Mouse (Mus musculus): ENCODE measurements around the gene Gnptg.

Gene Gnptg

DNA sequence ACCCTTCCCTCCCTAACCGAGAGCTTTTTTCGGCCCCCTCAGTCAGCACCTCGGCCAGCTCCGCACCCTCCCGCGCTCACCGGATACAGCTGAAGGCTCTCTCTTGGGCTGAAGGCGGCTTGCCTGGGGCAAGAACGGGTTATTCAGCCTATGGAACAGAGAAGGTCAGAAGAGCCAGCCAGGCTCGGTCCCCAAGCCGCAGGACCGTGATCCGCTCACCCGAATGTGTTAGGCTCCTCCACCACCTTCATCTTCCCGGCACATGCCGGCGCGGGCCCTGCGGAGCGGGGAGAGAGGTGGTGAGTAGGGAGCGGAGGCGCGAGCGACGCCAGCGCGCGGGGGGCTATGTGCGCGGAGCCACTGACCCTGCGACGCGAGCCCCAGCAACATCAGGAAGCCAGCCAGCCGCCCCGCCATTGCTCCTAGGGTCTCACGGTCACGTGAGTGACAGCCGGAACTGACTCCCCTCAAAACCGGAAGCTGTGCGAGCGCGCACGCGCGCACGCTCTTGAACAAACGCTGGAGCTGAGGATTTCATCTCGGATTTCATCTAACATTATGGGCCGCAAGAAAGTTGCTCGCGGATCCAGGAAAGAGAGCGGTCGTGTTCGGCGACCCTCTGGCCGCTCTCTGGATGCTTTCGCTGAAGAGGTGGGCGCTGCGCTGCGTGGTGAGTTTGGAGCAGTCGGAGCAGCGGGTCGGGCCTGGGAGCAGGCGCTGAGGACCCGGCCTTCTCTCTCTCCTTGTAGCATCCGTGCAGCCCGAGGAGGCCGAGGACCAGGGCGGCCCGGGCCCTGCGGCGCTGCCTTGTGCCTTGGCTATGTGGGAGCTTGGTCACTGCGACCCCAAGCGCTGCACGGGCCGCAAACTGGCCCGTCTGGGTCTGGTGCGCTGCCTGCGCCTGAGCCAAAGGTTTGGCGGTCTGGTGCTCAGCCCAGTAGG lies at the start of gene Gnptg, which contains the start of gene Tsr3:
Gene Gnptg, minus strand, starts transcription at position 430 of the 942 bp plus-strand sequence.
Gene Tsr3, plus strand, starts transcription at position 476 of the 942 bp plus-strand sequence.
- peak; percentile 98 for DNase-seq

DNA sequence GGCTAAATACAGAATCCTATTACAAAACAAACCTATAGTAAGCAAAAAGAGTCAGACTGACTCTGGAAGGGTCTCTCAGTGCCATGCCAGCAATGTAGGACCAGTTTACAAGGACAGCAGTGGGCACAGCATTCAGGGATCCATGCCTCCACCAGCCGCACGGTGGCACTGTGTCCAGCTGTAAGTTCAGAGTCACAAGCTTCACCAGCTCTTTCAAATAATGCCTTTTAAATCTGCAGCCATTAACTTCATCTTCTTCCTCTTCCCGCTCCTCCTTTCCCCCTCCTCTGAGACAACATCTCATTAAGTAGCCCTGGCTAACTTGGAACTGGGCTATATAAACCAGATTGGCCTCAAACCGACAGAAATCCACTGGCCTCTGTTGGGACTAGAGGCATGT lies 48.9 kb upstream of the Gnptg start:
- DNase-seq = peak; percentile 88

DNA sequence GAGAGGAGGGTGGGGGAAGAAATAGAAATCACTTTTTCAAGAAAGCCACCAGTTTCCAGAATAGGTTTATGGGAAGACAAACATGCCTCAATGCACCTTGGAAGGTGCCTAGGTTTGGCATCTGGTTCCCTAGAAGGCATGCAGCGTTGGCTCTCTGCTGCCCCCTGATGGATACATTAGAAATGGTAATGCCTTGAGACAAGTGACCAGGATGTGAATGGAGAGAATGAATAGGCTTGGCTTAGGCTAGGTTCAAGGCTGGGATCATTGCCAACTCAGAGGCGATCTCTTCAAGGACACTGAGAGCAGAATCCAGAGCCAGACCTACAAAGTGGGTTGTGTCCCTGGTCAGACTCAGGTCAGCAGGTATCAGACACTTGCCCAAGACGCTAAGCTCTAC lies 45.1 kb upstream of the Gnptg start:
- peak; percentile 84 for DNase-seq

DNA sequence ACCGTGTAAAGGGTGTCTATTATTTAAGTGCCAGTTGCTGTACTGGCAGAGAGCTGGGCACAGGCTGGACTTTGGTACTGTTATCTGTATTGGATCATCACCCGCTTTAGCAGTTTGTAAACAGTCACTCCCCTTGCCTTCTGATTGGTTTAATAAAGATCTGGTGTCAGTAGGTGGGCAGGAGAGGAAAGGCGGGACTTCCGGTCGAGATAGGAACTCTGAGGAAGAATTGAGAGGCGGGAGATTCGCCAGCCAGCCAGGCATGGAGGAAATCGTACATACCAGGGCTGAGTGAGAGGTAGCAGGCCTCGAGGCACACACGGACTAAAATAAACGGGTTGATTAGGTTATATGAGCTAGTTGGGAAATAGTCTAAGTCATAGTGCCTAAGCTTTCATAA lies 42.2 kb upstream of the Gnptg start:
- DNase-seq = peak; percentile 97

GRCm38 (mm10) chr17:25275833-25276232 lies 35.9 kb upstream of the Gnptg start:
- DNase-seq = peak; percentile 71

- no peak for DNase-seq
Measured at GRCm38 (mm10) chr17:25274571-25275346, 34.8 kb upstream of the Gnptg start, which contains the start of gene Ube2i. Gene Ube2i, minus strand, starts transcription at chr17:25274622.

DNA sequence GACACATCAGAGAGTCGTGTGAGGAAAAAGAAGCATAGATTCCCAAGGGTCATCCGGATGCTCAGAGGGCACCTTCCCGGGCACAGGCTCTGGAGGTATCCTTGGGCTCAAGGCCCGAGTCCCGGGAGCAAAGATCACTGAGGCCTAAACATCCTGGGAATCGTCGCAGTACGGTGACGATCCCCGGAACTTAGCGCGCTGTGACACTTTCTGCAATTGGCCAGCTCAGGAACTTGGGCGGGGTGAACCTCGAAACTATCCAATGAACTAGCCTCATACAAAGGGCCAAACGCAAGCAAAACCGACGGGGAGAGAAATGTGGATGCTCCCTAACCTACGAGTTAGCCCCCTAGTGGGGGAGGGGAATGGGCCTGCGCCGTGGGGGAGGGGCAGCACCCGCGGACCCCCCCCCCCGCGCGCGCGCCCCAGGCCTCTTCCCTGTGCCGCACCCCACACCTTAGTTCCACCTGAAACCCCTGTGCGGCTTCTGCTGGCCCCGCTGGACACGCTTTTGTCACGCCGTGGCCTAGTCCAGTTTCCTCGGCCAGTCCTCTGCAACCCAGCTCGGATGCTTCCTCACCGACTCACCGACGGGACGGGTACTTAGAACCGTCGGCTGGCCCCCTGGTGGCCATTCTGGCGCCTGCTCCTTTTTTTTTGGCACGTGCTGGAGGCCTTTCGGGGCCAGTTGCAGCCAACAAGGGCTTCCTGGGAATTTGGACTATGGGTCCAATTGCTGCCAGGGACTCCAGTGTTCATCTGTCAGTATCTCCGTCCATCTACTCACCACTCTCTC lies 34.0 kb upstream of the Gnptg start:
- DNase-seq = peak; percentile 100

DNA sequence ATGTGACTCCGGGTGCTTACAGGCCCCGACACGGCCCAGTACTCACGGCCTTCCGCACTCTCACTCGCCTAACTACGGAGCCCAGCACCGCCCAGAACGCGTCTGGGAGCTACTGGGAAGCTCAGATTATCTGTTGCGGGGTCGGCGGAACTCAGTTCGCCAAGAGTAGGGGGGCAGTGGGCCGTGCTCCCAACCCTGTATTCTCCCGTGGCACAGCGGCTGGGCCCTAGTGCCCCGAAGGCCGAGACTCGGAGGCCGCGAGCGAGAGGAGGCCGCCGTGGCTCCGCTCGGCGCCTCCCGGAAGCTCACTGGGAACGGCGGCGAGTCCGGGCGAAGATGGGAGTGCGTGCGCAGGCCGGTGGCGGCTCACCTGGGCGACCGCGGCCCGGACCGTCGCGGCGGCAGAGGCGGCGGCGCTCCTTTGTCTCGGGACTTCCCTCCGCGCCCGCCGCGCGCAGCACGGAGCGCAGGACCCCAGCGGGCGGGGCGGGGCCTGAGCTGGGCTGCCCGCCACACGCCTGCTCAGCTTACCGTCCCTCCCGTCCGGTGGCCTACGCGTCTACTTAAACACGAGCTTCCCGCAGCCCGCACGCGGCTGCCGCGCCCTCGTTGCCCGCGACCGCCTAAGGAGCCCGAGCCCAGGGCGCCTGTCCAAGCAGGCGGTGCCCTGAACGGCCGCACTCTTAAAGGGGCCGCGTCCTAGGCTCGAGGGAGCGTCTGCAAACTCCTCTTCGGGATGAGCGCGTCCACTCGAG lies 33.2 kb upstream of the Gnptg start:
- DNase-seq = no peak

DNA sequence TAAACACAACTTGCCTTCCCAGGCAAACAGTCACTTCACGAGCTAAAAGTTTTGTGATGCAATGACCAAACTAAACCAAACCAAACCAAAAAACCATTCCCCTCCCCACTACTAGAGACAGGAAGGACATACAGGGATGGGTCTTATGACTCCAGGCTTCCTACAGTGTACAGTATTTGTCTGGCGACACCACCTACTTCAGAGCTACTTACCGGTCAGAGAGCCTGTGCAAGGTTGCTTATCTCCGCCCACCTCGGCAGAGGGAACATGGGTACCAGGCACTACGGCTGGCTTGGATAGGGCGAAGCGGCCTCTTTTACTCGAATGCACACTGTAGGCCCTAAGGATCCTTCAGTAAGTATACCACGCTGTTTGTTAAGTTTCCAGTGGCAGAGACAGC lies 32.4 kb upstream of the Gnptg start:
- DNase-seq = peak; percentile 85

DNA sequence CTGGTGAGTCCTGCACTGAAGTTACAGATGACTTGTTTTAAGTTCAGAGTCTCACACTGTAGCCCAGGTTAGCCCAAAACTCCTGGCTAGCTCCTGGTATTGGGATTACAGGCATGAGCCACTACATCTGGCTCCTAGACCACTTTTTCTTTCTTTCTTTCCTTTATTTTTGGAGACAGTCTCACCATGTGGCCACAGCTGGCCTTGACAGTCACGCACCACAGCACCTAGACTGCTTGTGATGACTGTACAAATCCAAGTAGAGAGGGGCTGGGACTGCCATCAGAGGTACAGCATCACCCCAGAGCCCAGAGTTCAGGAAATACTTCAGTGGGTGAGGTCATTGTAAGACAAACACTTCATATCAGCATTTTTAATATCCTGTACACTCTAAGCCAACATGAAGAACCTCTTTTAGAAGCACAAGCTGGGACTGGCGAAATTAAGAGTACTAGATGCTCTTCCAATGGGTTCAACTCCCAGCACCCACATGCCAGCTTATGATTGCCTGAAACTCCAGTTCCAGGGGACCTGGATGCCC lies 30.9 kb upstream of the Gnptg start:
- no peak for DNase-seq

GRCm38 (mm10) chr17:25264453-25264852 lies 24.5 kb upstream of the Gnptg start:
- DNase-seq = peak; percentile 97

DNA sequence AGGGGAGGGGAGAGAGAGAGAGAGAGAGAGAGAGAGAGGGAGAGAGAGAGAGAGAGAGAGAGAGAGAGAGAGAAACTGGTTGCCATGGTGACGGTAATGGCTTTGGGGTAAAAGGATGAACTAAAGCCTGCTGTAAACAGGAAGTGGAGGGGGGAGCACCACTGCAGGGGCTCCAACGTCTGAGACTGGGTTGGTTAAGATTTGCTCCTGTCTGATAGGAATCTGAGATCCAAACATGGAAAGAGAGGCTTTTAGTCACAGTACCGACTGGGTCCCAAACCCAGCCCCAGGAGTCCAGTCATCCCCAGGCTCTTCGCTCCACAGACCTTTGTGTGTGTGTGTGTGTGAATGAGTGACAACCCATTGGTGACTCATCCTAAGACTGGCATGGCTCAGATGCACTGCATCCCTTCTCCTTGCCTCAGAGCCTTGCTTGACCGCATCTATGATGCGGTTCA lies 17.9 kb upstream of the Gnptg start:
- DNase-seq = no peak

GRCm38 (mm10) chr17:25256140-25256754 lies 16.3 kb upstream of the Gnptg start, which contains the start of gene Baiap3:
Gene Baiap3, minus strand, starts transcription at chr17:25256364.
- DNase-seq = peak; percentile 86

- no peak for DNase-seq
Measured at GRCm38 (mm10) chr17:25255110-25255509, 15.2 kb upstream of the Gnptg start.

DNA sequence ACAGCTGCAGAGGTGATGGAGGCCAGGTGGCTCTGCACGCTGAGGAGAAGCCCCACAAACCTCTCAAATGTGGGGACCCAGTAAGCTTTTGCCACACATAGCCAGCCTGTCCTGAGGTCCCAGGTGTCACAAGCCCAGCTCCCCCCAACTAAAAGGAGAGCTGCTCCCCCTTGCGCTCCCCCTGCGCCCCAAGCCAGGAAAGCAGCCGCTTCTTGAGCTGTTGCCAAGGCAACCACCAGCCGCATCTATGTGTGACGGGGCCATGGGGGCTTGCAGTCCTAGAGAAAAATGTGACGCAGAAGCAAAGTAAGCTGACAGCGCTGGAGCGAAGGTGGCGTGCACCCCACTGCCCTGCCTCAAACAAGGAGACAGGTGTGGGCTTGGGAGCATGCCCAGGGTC lies 13.8 kb upstream of the Gnptg start:
- no peak for DNase-seq

- no peak for DNase-seq
Measured at GRCm38 (mm10) chr17:25252643-25253042, 12.7 kb upstream of the Gnptg start.

DNA sequence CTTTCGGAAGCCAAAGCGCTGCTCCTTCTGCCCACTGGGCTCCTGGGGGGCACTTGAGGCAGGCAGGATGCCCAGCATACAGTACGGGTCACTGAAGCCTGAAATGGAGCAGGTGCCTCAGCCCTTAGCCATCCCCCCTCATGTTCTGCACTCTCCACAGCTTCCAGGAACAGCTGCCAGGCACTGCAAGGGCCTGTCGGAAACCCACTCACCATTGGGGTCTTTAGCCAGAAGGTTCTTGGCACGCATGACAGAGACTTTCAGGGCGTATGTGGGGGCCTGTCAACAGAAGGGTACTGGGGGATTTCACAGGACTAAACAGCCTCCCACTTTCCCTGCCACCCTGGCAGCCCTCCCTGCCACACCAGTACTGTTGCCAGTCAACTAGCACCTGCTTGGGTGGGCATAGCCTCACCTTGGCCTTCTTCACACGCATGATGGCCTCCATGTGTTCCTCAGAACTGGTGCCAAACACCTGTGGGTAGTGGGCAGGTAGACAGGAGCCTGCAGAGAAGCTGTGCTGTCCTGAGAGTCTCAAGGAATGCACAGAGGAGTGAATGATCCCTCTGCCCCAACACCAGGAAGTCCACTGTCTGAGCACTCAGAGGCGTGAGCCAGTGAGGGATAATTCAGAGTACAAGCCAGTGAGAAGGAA lies 10.4 kb upstream of the Gnptg start:
- no peak for DNase-seq

DNA sequence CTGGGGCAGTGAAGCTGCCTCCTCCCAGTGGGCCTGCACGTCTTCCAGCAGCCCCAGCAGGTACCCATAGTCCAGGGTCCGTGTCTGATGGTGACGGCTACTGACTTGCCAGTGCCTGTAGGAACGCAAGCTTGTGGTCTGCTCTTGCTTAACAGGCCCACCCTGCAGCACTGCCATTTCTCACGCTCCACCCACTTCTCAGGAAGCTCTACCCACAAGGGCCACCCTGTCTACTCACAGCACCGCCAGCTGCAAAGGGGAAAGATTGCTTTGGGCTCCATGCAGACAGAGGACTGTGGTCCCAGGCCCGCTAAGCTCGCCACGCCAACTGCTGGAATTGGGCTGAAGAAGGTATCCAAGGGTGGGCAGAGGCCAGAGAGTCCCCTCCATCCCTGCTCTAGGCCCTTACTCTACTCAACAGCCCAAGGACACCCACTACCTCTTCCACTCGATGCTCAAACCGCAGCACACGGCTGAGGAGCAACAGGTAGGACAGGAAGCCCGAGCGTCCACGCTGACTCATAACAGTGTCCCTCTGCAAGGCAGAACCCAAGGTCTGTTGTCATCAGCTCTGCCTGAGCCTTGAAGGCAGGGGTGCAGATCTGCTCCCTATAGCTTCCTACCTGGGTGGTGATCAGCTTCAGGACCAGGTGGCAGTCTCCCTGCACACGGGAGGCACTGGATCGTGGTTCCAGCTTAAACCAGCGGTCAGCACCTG lies 8.3 kb upstream of the Gnptg start:
- no peak for DNase-seq

GRCm38 (mm10) chr17:25244239-25244638 lies 4.3 kb upstream of the Gnptg start:
- DNase-seq = no peak
